Mouse (Mus musculus) hindbrain, postnatal 0 days (tissue): ENCODE measurements around the gene Slc25a19. TPM values are rescaled to one million over a fixed set of nuclear protein-coding genes. Genes with fewer than 3 reads are reported as not detected.

Experiments
- ATAC-seq: fragments of 200-750 bp; cut with Nextera tagmentation; 2 replicates; pipeline ENCODE4 v1.8.0; 2017; ENCODE audit warnings: mild to moderate bottlenecking, moderate TSS enrichment, moderate library complexity
- DNase-seq: peaks from one replicate; pipeline ENCODE4 v3.0.0-alpha.2; 2015; ENCODE audit warnings: low spot score
- H3K27ac ChIP-seq: fragments of 300-500 bp; sonication (generic); 2 replicates; pipeline ENCODE4 v1.5.1; 2014; ENCODE audit warnings: mild to moderate bottlenecking
- H3K27me3 ChIP-seq: fragments of 300-500 bp; sonication (generic); 2 replicates; pipeline ENCODE4 v1.6.1; 2014; ENCODE audit warnings: low read length, mixed read lengths; ENCODE audit not compliant: insufficient read depth
- H3K36me3 ChIP-seq: fragments of 300-500 bp; sonication (generic); 2 replicates; pipeline ENCODE4 v1.6.1; 2014; ENCODE audit warnings: low read length, mixed read lengths; ENCODE audit not compliant: insufficient read depth
- H3K4me1 ChIP-seq: fragments of 300-500 bp; sonication (generic); 2 replicates; pipeline ENCODE4 v1.6.1; 2014; ENCODE audit warnings: antibody characterized with exemption, low read length, mixed read lengths; ENCODE audit not compliant: insufficient read depth
- H3K4me2 ChIP-seq: fragments of 300-500 bp; sonication (generic); 2 replicates; pipeline ENCODE4 v1.6.1; 2014; ENCODE audit warnings: low read depth, mild to moderate bottlenecking, low read length, moderate library complexity, mixed read lengths
- H3K4me3 ChIP-seq: fragments of 300-500 bp; sonication (generic); 2 replicates; pipeline ENCODE4 v1.5.1; 2014; ENCODE audit warnings: low read length
- H3K9ac ChIP-seq: fragments of 300-500 bp; sonication (generic); replicated peaks from 2 replicates; pipeline ENCODE4 v1.6.1; 2014; ENCODE audit warnings: mild to moderate bottlenecking, low read length, moderate library complexity, mixed read lengths
- H3K9me3 ChIP-seq: fragments of 300-500 bp; sonication (generic); 2 replicates; pipeline ENCODE4 v1.6.1; 2016; ENCODE audit warnings: low read length, mixed read lengths
- CTCF ChIP-seq: IDR thresholded peaks from 2 replicates; pipeline ENCODE4 v1.5.1; 2016; ENCODE audit warnings: antibody characterized with exemption, control low read depth, low read depth
- whole genome bisulfite sequencing: fragments of 180-500 bp; shearing (Covaris S2); extraction: QIAGEN DNeasy Blood & Tissue Kit; methylation state at CpG from one replicate; pipeline ENCODE4 v1.1.7; 2014; 5-methylcytosine and 5-hydroxymethylcytosine counted together
- polyA plus RNA-seq: library from polyadenylated mRNA; unstranded; fragments of >200 nt; fragmentation: Nextera tagmentation; extraction: Ambion mirVana; gene quantifications from 2 replicates; pipeline ENCODE4 v1.2.1, GENCODE M21; 2015
- total RNA-seq: library from RNA; depleted of rRNA; stranded (reverse); fragments of >200 nt; gene quantifications from 2 replicates; pipeline ENCODE4 v1.2.3, GENCODE M21; 2014

Slc25a19 gene
- total and polyA plus RNA-seq, 2 experiments from 2014 or later = 29.5 to 41.8 TPM

- no peak overlapping the region for H3K4me3 ChIP-seq
- no peaks in the 10 kb centered on the region for H3K9me3 ChIP-seq
- DNase-seq (peak; percentile 43), ATAC-seq (no peak)
- 33% methylated on average over 5 of the region's 5 CpGs for WGBS
- 0 out of 2 replicates have a peak overlapping the region, but pooled peaks have one; percentile 3 for H3K9ac ChIP-seq
- no peaks in the 10 kb centered on the region for H3K27me3 ChIP-seq
- no peak for TF ChIP-seq CTCF
- H3K4me1 ChIP-seq = peaks cover 11% of the 10 kb centered on the region
- H3K36me3 ChIP-seq = no peaks in the 10 kb centered on the region
- H3K27ac ChIP-seq = 0 out of 2 replicates have a peak overlapping the region, but pooled peaks have one; percentile 11
- H3K4me2 ChIP-seq = no peak overlapping the region
Measured at GRCm38 (mm10) chr11:115670451-115671050, 42.5 kb upstream of the Slc25a19 start.

GRCm38 (mm10) chr11:115663676-115664335, 35.7 kb upstream of the Slc25a19 start:
- H3K9me3 ChIP-seq = no peaks in the 10 kb centered on the region
- H3K4me3 ChIP-seq = no peak overlapping the region
- no peaks in the 10 kb centered on the region for H3K36me3 ChIP-seq
- no peak overlapping the region for H3K27ac ChIP-seq
- H3K27me3 ChIP-seq = no peaks in the 10 kb centered on the region
- ATAC-seq (no peak), DNase-seq (no peak)
- no peak overlapping the region for H3K4me2 ChIP-seq
- 66% methylated on average over 4 of the region's 4 CpGs for WGBS
- TF ChIP-seq CTCF = no peak
- no peak overlapping the region for H3K9ac ChIP-seq
- no peaks in the 10 kb centered on the region for H3K4me1 ChIP-seq

GRCm38 (mm10) chr11:115660376-115660775, 32.3 kb upstream of the Slc25a19 start:
- Histone ChIP-seq H3K4me1 (no peaks in the 10 kb centered on the region), H3K27me3 (no peaks in the 10 kb centered on the region), H3K4me3 (no peak overlapping the region), H3K36me3 (no peaks in the 10 kb centered on the region), H3K4me2 (no peak overlapping the region), H3K9ac (no peak overlapping the region), H3K9me3 (no peaks in the 10 kb centered on the region), H3K27ac (no peak overlapping the region)
- TF ChIP-seq CTCF = no peak
- WGBS = 92% methylated on average over 4 of the region's 4 CpGs
- ATAC-seq (no peak), DNase-seq (no peak)

GRCm38 (mm10) chr11:115658521-115658920, 30.4 kb upstream of the Slc25a19 start:
- no peak for TF ChIP-seq CTCF
- Histone ChIP-seq H3K9me3 (no peaks in the 10 kb centered on the region), H3K27me3 (no peaks in the 10 kb centered on the region), H3K27ac (no peak overlapping the region), H3K4me1 (no peaks in the 10 kb centered on the region), H3K36me3 (peaks cover 8% of the 10 kb centered on the region; the same call in 1 of the 2 replicates), H3K4me2 (no peak overlapping the region), H3K9ac (no peak overlapping the region), H3K4me3 (no peak overlapping the region)
- ATAC-seq (no peak), DNase-seq (no peak)
- 89% methylated on average over 6 of the region's 6 CpGs for WGBS

GRCm38 (mm10) chr11:115654128-115654527, 26.0 kb upstream of the Slc25a19 start:
- Histone ChIP-seq H3K27ac (no peak overlapping the region), H3K9ac (no peak overlapping the region), H3K9me3 (no peaks in the 10 kb centered on the region), H3K27me3 (no peaks in the 10 kb centered on the region), H3K4me3 (no peak overlapping the region), H3K36me3 (peaks cover 8% of the 10 kb centered on the region; the same call in 1 of the 2 replicates), H3K4me2 (no peak overlapping the region), H3K4me1 (no peaks in the 10 kb centered on the region)
- ATAC-seq = no peak
- no peak for DNase-seq
- no peak for TF ChIP-seq CTCF
- 85% methylated on average over 2 of the region's 2 CpGs for WGBS

GRCm38 (mm10) chr11:115653194-115653593, 25.1 kb upstream of the Slc25a19 start:
- H3K27me3 ChIP-seq = no peaks in the 10 kb centered on the region
- DNase-seq (no peak), ATAC-seq (no peak)
- H3K4me3 ChIP-seq = no peak overlapping the region
- no peaks in the 10 kb centered on the region for H3K4me1 ChIP-seq
- no peak for TF ChIP-seq CTCF
- no peaks in the 10 kb centered on the region for H3K9me3 ChIP-seq
- WGBS = 84% methylated on average over 3 of the region's 3 CpGs
- H3K36me3 ChIP-seq = peaks cover 8% of the 10 kb centered on the region; the same call in 1 of the 2 replicates
- no peak overlapping the region for H3K27ac ChIP-seq
- H3K9ac ChIP-seq = no peak overlapping the region
- H3K4me2 ChIP-seq = no peak overlapping the region

GRCm38 (mm10) chr11:115651680-115652079, 23.6 kb upstream of the Slc25a19 start:
- ATAC-seq = no peak
- Histone ChIP-seq H3K4me1 (no peaks in the 10 kb centered on the region), H3K9ac (no peak overlapping the region), H3K9me3 (no peaks in the 10 kb centered on the region), H3K4me2 (no peak overlapping the region), H3K4me3 (no peak overlapping the region), H3K36me3 (peaks cover 8% of the 10 kb centered on the region; the same call in 1 of the 2 replicates), H3K27me3 (no peaks in the 10 kb centered on the region), H3K27ac (no peak overlapping the region)
- 86% methylated on average over 3 of the region's 3 CpGs for WGBS
- no peak for TF ChIP-seq CTCF
- no peak for DNase-seq
